Mouse (Mus musculus): ENCODE measurements around the gene Itgb2. TPM values are rescaled to one million over a fixed set of nuclear protein-coding genes. Genes with fewer than 3 reads are reported as not detected.
A peak's percentile ranks its signal among the peaks of the same experiment; 100 is the strongest.

The Itgb2 gene
- polyA plus RNA-seq, 1 experiment from 2014 or later: 0.98 TPM

- WGBS: 88% methylated on average over 11 of the region's 11 CpGs
- Histone ChIP-seq H3K9ac (replicated peaks) (no peak overlapping the region), H3K4me1 (no peaks in the 10 kb centered on the region), H3K4me2 (replicated peaks) (no peak overlapping the region), H3K36me3 (no peaks in the 10 kb centered on the region), H3K9me3 (no peaks in the 10 kb centered on the region), H3K27ac (replicated peaks) (no peak overlapping the region), H3K4me3 (no peak overlapping the region), H3K27me3 (no peaks in the 10 kb centered on the region)
- no peak for ATAC-seq (ENCODE audit: low FRiP score, low read depth)
Observed at GRCm38 (mm10) chr10:77560090-77560489, 30.0 kb downstream of the Itgb2 start.

- Histone ChIP-seq H3K4me1 (no peaks in the 10 kb centered on the region), H3K9me3 (no peaks in the 10 kb centered on the region), H3K4me3 (no peak overlapping the region), H3K27ac (replicated peaks) (no peak overlapping the region), H3K27me3 (no peaks in the 10 kb centered on the region), H3K4me2 (replicated peaks) (no peak overlapping the region), H3K9ac (replicated peaks) (no peak overlapping the region), H3K36me3 (no peaks in the 10 kb centered on the region)
- 93% methylated on average over 9 of the region's 9 CpGs for WGBS
- ATAC-seq (ENCODE audit: low FRiP score, low read depth): no peak
Observed at GRCm38 (mm10) chr10:77560830-77561229, 30.8 kb downstream of the Itgb2 start.

- Histone ChIP-seq H3K4me3 (no peak overlapping the region), H3K27ac (replicated peaks) (no peak overlapping the region), H3K36me3 (no peaks in the 10 kb centered on the region), H3K4me1 (no peaks in the 10 kb centered on the region), H3K9me3 (no peaks in the 10 kb centered on the region), H3K27me3 (no peaks in the 10 kb centered on the region), H3K4me2 (replicated peaks) (no peak overlapping the region), H3K9ac (replicated peaks) (no peak overlapping the region)
- ATAC-seq (ENCODE audit: low FRiP score, low read depth): no peak
- 77% methylated on average over 2 of the region's 2 CpGs for WGBS
Observed at GRCm38 (mm10) chr10:77561508-77561907, 31.5 kb downstream of the Itgb2 start.

GRCm38 (mm10) chr10:77565005-77565404 is 35.0 kb downstream of the Itgb2 start:
- Histone ChIP-seq H3K4me2 (replicated peaks) (no peak overlapping the region), H3K9me3 (no peaks in the 10 kb centered on the region), H3K36me3 (no peaks in the 10 kb centered on the region), H3K27ac (replicated peaks) (no peak overlapping the region), H3K4me1 (no peaks in the 10 kb centered on the region), H3K27me3 (no peaks in the 10 kb centered on the region), H3K4me3 (no peak overlapping the region), H3K9ac (replicated peaks) (no peak overlapping the region)
- no peak for ATAC-seq (ENCODE audit: low FRiP score, low read depth)
- 86% methylated on average over 8 of the region's 8 CpGs for WGBS

- ATAC-seq (ENCODE audit: low FRiP score, low read depth): no peak
- Histone ChIP-seq H3K4me3 (no peak overlapping the region), H3K9ac (replicated peaks) (no peak overlapping the region), H3K4me2 (replicated peaks) (no peak overlapping the region), H3K4me1 (no peaks in the 10 kb centered on the region), H3K36me3 (no peaks in the 10 kb centered on the region), H3K9me3 (no peaks in the 10 kb centered on the region), H3K27me3 (no peaks in the 10 kb centered on the region), H3K27ac (replicated peaks) (no peak overlapping the region)
- 38% methylated on average over 8 of the region's 8 CpGs for WGBS
Observed at GRCm38 (mm10) chr10:77566651-77567050, 36.6 kb downstream of the Itgb2 start.

GRCm38 (mm10) chr10:77569481-77569880 is 39.4 kb downstream of the Itgb2 start:
- H3K9ac ChIP-seq (replicated peaks): no peak overlapping the region
- no peak overlapping the region for H3K27ac ChIP-seq (replicated peaks)
- WGBS: 45% methylated on average over 7 of the region's 7 CpGs

GRCm38 (mm10) chr10:77569973-77570658 is 40.1 kb downstream of the Itgb2 start:
- H3K27me3 ChIP-seq: no peaks in the 10 kb centered on the region
- no peak for ATAC-seq (ENCODE audit: low FRiP score, low read depth)
- no peaks in the 10 kb centered on the region for H3K4me1 ChIP-seq
- no peak overlapping the region for H3K4me3 ChIP-seq
- no peak overlapping the region for H3K9ac ChIP-seq (replicated peaks)
- H3K27ac ChIP-seq (replicated peaks): no peak overlapping the region
- no peak overlapping the region for H3K4me2 ChIP-seq (replicated peaks)
- 52% methylated on average over 6 of the region's 6 CpGs for WGBS
- no peaks in the 10 kb centered on the region for H3K9me3 ChIP-seq
- H3K36me3 ChIP-seq: no peaks in the 10 kb centered on the region

More at GRCm38 (mm10) chr10:77569481-77569880, 39.4 kb downstream of the Itgb2 start:
- Histone ChIP-seq H3K4me3 (no peak overlapping the region), H3K9me3 (no peaks in the 10 kb centered on the region), H3K36me3 (no peaks in the 10 kb centered on the region), H3K4me2 (replicated peaks) (no peak overlapping the region), H3K4me1 (no peaks in the 10 kb centered on the region), H3K27me3 (no peaks in the 10 kb centered on the region)
- ATAC-seq (ENCODE audit: low FRiP score, low read depth): no peak

GRCm38 (mm10) chr10:77572225-77572624 is 42.2 kb downstream of the Itgb2 start:
- no peaks in the 10 kb centered on the region for H3K4me1 ChIP-seq
- no peaks in the 10 kb centered on the region for H3K9me3 ChIP-seq
- no peak for ATAC-seq (ENCODE audit: low FRiP score, low read depth)
- no peak overlapping the region for H3K4me3 ChIP-seq
- H3K4me2 ChIP-seq (replicated peaks): no peak overlapping the region
- H3K27ac ChIP-seq (replicated peaks): no peak overlapping the region
- no peak overlapping the region for H3K9ac ChIP-seq (replicated peaks)
- H3K27me3 ChIP-seq: no peaks in the 10 kb centered on the region
- WGBS: 38% methylated on average over 3 of the region's 3 CpGs
- no peaks in the 10 kb centered on the region for H3K36me3 ChIP-seq

- no peak for ATAC-seq (ENCODE audit: low FRiP score, low read depth)
- H3K4me2 ChIP-seq (replicated peaks): no peak overlapping the region
- H3K27ac ChIP-seq (replicated peaks): no peak overlapping the region
- 85% methylated on average over 1 of the region's 1 CpGs for WGBS
- 0 out of 2 replicates have a peak, but pooled peaks cover 4% of the 10 kb centered on the region for H3K27me3 ChIP-seq
- no peaks in the 10 kb centered on the region for H3K4me1 ChIP-seq
- H3K36me3 ChIP-seq: no peaks in the 10 kb centered on the region
- H3K9me3 ChIP-seq: no peaks in the 10 kb centered on the region
- H3K4me3 ChIP-seq: no peak overlapping the region
- H3K9ac ChIP-seq (replicated peaks): no peak overlapping the region
Observed at GRCm38 (mm10) chr10:77573162-77573561, 43.1 kb downstream of the Itgb2 start.

- H3K4me1 ChIP-seq: peaks cover 18% of the 10 kb centered on the region
- H3K9me3 ChIP-seq: no peaks in the 10 kb centered on the region
- no peak overlapping the region for H3K4me2 ChIP-seq (replicated peaks)
- H3K27ac ChIP-seq (replicated peaks): no peak overlapping the region
- 0 out of 2 replicates have a peak, but pooled peaks cover 5% of the 10 kb centered on the region for H3K27me3 ChIP-seq
- H3K9ac ChIP-seq (replicated peaks): no peak overlapping the region
- no peak overlapping the region for H3K4me3 ChIP-seq
- ATAC-seq (ENCODE audit: low FRiP score, low read depth): no peak
- H3K36me3 ChIP-seq: no peaks in the 10 kb centered on the region
- 69% methylated on average over 10 of the region's 10 CpGs for WGBS
Observed at GRCm38 (mm10) chr10:77580027-77580920, 50.2 kb downstream of the Itgb2 start.

GRCm38 (mm10) chr10:77581023-77581407 is 51.0 kb downstream of the Itgb2 start:
- H3K4me3 ChIP-seq: peak overlapping the region; percentile 89
- H3K4me2 ChIP-seq (replicated peaks): peak overlapping the region; percentile 88
- H3K9ac ChIP-seq (replicated peaks): peak overlapping the region; percentile 60
- 12% methylated on average over 8 of the region's 8 CpGs for WGBS
- H3K9me3 ChIP-seq: no peaks in the 10 kb centered on the region
- peak; percentile 18; the same call in 1 of the 2 replicates for ATAC-seq (ENCODE audit: low FRiP score, low read depth)
- H3K27ac ChIP-seq (replicated peaks): peak overlapping the region; percentile 83
- H3K27me3 ChIP-seq: 0 out of 2 replicates have a peak, but pooled peaks cover 5% of the 10 kb centered on the region
- H3K36me3 ChIP-seq: no peaks in the 10 kb centered on the region
- H3K4me1 ChIP-seq: peaks cover 18% of the 10 kb centered on the region
